Mouse (Mus musculus) right cerebral cortex, adult 18-20 months (tissue): ENCODE data around the gene Ankrd9.

Experiments
- DNase-seq: peaks from one replicate; pipeline ENCODE4 v3.0.0; 2022; ENCODE audit warnings: mixed read lengths

Ankrd9 gene

GRCm38 (mm10) chr12:110978607-110979406 is at the start of gene Ankrd9:
Ankrd9 (minus strand) TSS chr12:110979040.
- peak; percentile 93 for DNase-seq

- DNase-seq, result no peak
Observed at GRCm38 (mm10) chr12:111021577-111021976, 42.7 kb upstream of the Ankrd9 start.

- DNase-seq, result no peak
Observed at GRCm38 (mm10) chr12:111021138-111021537, 42.3 kb upstream of the Ankrd9 start.

GRCm38 (mm10) chr12:111019086-111019485 is 40.2 kb upstream of the Ankrd9 start:
- no peak for DNase-seq

GRCm38 (mm10) chr12:111018068-111018467 is 39.2 kb upstream of the Ankrd9 start:
- DNase-seq, result no peak

GRCm38 (mm10) chr12:111016807-111017206 is 38.0 kb upstream of the Ankrd9 start:
- no peak for DNase-seq

GRCm38 (mm10) chr12:111009615-111010257 is 30.9 kb upstream of the Ankrd9 start:
- DNase-seq, result no peak

- no peak for DNase-seq
Observed at GRCm38 (mm10) chr12:111008500-111009490, 30.0 kb upstream of the Ankrd9 start.

GRCm38 (mm10) chr12:111007134-111008103 is 28.6 kb upstream of the Ankrd9 start:
- no peak for DNase-seq

- DNase-seq, result no peak
Observed at GRCm38 (mm10) chr12:111006339-111006738, 27.5 kb upstream of the Ankrd9 start.

GRCm38 (mm10) chr12:111005803-111006202 is 27.0 kb upstream of the Ankrd9 start:
- no peak for DNase-seq

GRCm38 (mm10) chr12:111004142-111004541 is 25.3 kb upstream of the Ankrd9 start:
- DNase-seq, result no peak

- DNase-seq, result no peak
Observed at GRCm38 (mm10) chr12:111000956-111001355, 22.1 kb upstream of the Ankrd9 start.

GRCm38 (mm10) chr12:110999820-111000219 is 21.0 kb upstream of the Ankrd9 start:
- DNase-seq, result no peak

- no peak for DNase-seq
Observed at GRCm38 (mm10) chr12:110998092-110998491, 19.3 kb upstream of the Ankrd9 start.

- DNase-seq, result no peak
Observed at GRCm38 (mm10) chr12:110994666-110995065, 15.8 kb upstream of the Ankrd9 start.

- DNase-seq, result no peak
Observed at GRCm38 (mm10) chr12:110993226-110993625, 14.4 kb upstream of the Ankrd9 start.

GRCm38 (mm10) chr12:110992771-110993170 is 13.9 kb upstream of the Ankrd9 start:
- no peak for DNase-seq

- peak; percentile 85 for DNase-seq
Observed at GRCm38 (mm10) chr12:110992128-110992553, 13.3 kb upstream of the Ankrd9 start.

- DNase-seq, result peak; percentile 41
Observed at GRCm38 (mm10) chr12:110991361-110992127, 12.7 kb upstream of the Ankrd9 start.

- no peak for DNase-seq
Observed at GRCm38 (mm10) chr12:110990500-110990899, 11.7 kb upstream of the Ankrd9 start.
